Mouse (Mus musculus) left cerebral cortex, postnatal 25 days (tissue): ENCODE results near the gene D230025D16Rik. TPM values are rescaled to one million over a fixed set of nuclear protein-coding genes. Genes with fewer than 3 reads are reported as not detected.

Experiments
- total RNA-seq, 2 experiments: library from RNA; stranded (reverse); gene quantifications; 2 replicates each; pipeline ENCODE4 v1.2.3; 2021

The D230025D16Rik gene
- total RNA-seq, 2 experiments from 2014 or later: 37.6 to 38.1 TPM

Other genes starting within 250 kb of the D230025D16Rik start
- not detected for gene Ces2h, start 224.3 kb upstream of the D230025D16Rik start, total RNA-seq
- gene Ces3a, start 176.5 kb upstream of the D230025D16Rik start, total RNA-seq: not detected
- gene Ces3b, start 141.4 kb upstream of the D230025D16Rik start, total RNA-seq: not detected
- not detected for gene Ces4a, start 93.3 kb upstream of the D230025D16Rik start, total RNA-seq
- gene Cbfb, start 54.5 kb upstream of the D230025D16Rik start, total RNA-seq: 10 to 100 TPM; 20.3 to 22.1 TPM
- gene B3gnt9, start 30.0 kb downstream of the D230025D16Rik start, total RNA-seq: 1 to 10 TPM; 2.1 to 2.4 TPM
- gene Tradd, start 39.5 kb downstream of the D230025D16Rik start, total RNA-seq: 1 to 10 TPM; 5.5 to 5.7 TPM
- under 1 TPM; 0.57 to 0.85 TPM for gene Fbxl8, start 39.5 kb downstream of the D230025D16Rik start, total RNA-seq
- 1 to 10 TPM; 6.9 to 7.9 TPM for gene Hsf4, start 44.7 kb downstream of the D230025D16Rik start, total RNA-seq
- 1 to 10 TPM; 7.7 TPM for gene Nol3, start 51.0 kb downstream of the D230025D16Rik start, total RNA-seq
- 10 to 100 TPM; 25.4 to 29.1 TPM for gene 4931428F04Rik, start 64.7 kb downstream of the D230025D16Rik start, total RNA-seq
- 1 to 10 TPM; 1.4 to 1.8 TPM for gene Exoc3l, start 71.0 kb downstream of the D230025D16Rik start, total RNA-seq
- 10 to 100 TPM; 32.9 to 35.1 TPM for gene E2f4, start 72.5 kb downstream of the D230025D16Rik start, total RNA-seq
- gene Elmo3, start 80.5 kb downstream of the D230025D16Rik start, total RNA-seq: 1 to 10 TPM in 1 of 2 experiments, under 1 TPM in 1; 0.62 to 1.8 TPM
- gene Lrrc29, start 101.1 kb downstream of the D230025D16Rik start, total RNA-seq: 1 to 10 TPM; 5.1 to 5.2 TPM
- gene Tmem208, start 101.2 kb downstream of the D230025D16Rik start, total RNA-seq: 10 to 100 TPM; 39.8 to 41.7 TPM
- 1 to 10 TPM; 2.5 to 3.2 TPM for gene Fhod1, start 122.8 kb downstream of the D230025D16Rik start, total RNA-seq
- gene Slc9a5, start 123.7 kb downstream of the D230025D16Rik start, total RNA-seq: 10 to 100 TPM; 39.1 to 42.6 TPM
- 1 to 10 TPM; 3.1 to 4.6 TPM for gene Plekhg4, start 148.1 kb downstream of the D230025D16Rik start, total RNA-seq
- not detected for gene Kctd19, start 188.4 kb downstream of the D230025D16Rik start, total RNA-seq
- under 1 TPM; 0.28 to 0.41 TPM for gene Lrrc36, start 188.4 kb downstream of the D230025D16Rik start, total RNA-seq
- 10 to 100 TPM; 30.1 to 37.5 TPM for gene Tppp3, start 246.4 kb downstream of the D230025D16Rik start, total RNA-seq